Mouse (Mus musculus): ENCODE data around the gene Olfr986.
"Not testable (repeated sequence)": the region's sequence is repeated elsewhere in the genome, so short reads cannot be mapped to it uniquely, and the experiment has no call there.

Olfr986 gene

DNA sequence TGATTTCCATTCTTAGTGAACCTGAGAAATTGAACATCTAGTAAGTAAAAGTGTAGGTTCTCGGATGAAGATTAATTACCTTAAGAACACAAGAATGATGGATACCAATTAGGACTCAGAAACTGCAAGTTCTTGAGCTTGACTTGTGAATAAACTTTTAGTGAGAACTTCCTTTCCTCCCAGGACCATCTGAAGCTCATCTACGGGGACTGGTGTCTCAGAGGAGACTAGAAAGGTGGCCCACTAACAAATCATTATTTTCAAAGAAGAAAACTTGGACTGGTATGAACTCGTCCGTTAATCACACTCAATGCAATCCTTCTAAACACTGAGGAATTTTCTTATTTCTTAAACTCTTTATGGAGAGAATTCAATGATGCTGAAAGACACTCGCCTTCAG lies at the start of gene Olfr986:
Gene Olfr986 (plus strand): TSS at position 301 of the 400 bp plus-strand sequence.
- no peak for DNase-seq (ENCODE audit: inconsistent age in 2 of 2, low spot score in 1 of 2)

GRCm38 (mm10) chr9:40136987-40137688 lies 43.6 kb upstream of the Olfr986 start:
- DNase-seq (ENCODE audit: inconsistent age in 2 of 2, low spot score in 1 of 2), result no peak

- peak in 1 of 2 experiments; percentile 73 for DNase-seq (ENCODE audit: inconsistent age in 2 of 2, low spot score in 1 of 2)
Observed at GRCm38 (mm10) chr9:40139484-40139883, 41.2 kb upstream of the Olfr986 start.

DNA sequence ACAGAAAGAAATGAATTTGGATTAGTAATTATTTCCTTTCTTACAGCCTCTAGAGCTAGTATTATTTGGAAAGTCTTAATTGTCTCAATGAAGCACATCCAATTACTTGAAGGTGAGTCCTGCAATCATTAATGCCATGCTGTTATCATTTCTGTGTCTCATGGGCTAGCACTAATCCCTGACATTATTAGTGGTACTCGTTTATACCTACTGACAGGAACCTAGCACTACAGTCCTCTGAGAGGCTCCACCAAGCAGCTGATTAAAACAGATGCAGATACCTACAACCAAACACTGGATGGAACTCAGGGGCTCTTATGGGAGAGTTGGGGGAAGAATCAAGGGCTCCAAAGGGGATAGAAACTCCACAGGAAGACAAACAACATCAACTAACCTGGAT lies 39.2 kb upstream of the Olfr986 start:
- no peak for DNase-seq (ENCODE audit: inconsistent age in 2 of 2, low spot score in 1 of 2)

DNA sequence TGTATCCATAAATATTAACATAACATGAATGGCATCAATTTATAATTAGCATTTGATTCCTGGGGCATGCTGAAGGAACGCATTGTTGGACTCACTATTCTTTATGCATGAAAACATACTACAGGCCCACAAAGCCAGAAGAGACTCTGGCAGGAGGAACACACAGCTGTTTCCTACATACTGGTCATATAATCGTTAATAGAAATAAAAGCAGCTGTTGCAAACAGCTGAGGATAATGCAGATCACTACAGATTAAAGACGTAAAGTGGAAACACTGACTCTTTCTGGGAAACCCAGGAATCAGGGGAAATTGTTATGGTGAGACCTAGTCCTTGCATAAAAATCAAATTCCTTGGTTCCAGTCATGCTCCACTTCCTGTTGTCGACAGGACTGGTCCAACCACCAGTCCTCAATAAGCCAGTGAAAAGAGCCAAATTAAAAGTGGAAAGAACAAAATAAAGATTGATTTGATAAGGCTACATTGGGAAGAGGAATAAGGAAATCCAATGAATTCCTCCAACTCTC lies 25.5 kb upstream of the Olfr986 start:
- DNase-seq (ENCODE audit: inconsistent age in 2 of 2, low spot score in 1 of 2), result no peak

GRCm38 (mm10) chr9:40166446-40166845 lies 14.3 kb upstream of the Olfr986 start:
- DNase-seq (ENCODE audit: inconsistent age in 2 of 2, low spot score in 1 of 2), result no peak

GRCm38 (mm10) chr9:40177017-40177416 lies 3.7 kb upstream of the Olfr986 start:
- no peak for DNase-seq (ENCODE audit: inconsistent age in 2 of 2, low spot score in 1 of 2)

GRCm38 (mm10) chr9:40185166-40185565 lies 4.4 kb downstream of the Olfr986 start:
- not testable (repeated sequence) for DNase-seq (ENCODE audit: inconsistent age in 2 of 2, low spot score in 1 of 2)

- DNase-seq (ENCODE audit: inconsistent age in 2 of 2, low spot score in 1 of 2), result no peak
Observed at GRCm38 (mm10) chr9:40191086-40191876, 10.6 kb downstream of the Olfr986 start.

GRCm38 (mm10) chr9:40192098-40193038 lies 11.6 kb downstream of the Olfr986 start, which contains the start of gene Zfp202:
Gene Zfp202 (plus strand): TSS chr9:40192316.
- peak; percentile 93 to 97 for DNase-seq (ENCODE audit: inconsistent age in 2 of 2, low spot score in 1 of 2)

DNA sequence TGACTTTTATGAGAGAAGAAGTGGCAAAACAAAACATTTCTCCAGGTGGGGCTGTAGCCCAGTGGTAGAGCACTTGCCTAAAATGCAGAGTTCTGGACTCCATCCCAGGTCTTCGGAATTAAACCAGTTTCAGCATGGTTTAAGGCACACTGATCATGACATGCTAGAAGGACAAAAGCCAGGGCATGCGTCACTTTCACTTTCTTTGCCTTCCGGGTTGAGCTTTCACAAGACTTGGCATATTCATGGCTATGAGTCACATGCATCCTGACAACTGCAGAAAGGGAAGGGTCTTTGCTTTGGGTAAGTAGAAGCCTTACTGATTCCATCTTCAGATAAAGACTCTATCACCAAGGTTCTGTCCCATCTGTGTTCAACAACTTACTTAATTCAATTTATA lies 15.3 kb downstream of the Olfr986 start:
- peak; percentile 69 to 92 for DNase-seq (ENCODE audit: inconsistent age in 2 of 2, low spot score in 1 of 2)

DNA sequence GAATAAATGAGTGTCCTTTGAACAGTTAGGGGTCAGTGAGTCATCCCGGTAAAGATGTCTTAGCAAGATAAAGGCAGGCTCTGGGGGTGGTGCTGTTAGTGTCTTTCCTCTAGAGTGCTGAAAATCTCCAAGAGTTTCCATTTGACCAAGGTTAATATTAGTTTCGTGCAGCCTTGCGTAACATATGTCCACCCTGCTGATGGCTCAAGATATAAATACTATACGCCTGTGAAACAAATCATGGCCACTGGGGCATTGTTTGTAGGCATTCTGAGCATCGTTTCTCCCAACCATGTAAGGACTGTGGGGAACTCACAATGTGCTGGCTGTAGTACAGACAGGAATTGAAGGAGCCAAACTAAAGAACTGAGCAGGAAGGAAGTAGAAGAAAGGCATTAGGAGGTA lies 25.8 kb downstream of the Olfr986 start:
- peak in 1 of 2 experiments; percentile 47 for DNase-seq (ENCODE audit: inconsistent age in 2 of 2, low spot score in 1 of 2)

- no peak for DNase-seq (ENCODE audit: inconsistent age in 2 of 2, low spot score in 1 of 2)
Observed at GRCm38 (mm10) chr9:40210744-40211143, 30.0 kb downstream of the Olfr986 start.

- DNase-seq (ENCODE audit: inconsistent age in 2 of 2, low spot score in 1 of 2), result no peak
Observed at GRCm38 (mm10) chr9:40214058-40214457, 33.3 kb downstream of the Olfr986 start.

DNA sequence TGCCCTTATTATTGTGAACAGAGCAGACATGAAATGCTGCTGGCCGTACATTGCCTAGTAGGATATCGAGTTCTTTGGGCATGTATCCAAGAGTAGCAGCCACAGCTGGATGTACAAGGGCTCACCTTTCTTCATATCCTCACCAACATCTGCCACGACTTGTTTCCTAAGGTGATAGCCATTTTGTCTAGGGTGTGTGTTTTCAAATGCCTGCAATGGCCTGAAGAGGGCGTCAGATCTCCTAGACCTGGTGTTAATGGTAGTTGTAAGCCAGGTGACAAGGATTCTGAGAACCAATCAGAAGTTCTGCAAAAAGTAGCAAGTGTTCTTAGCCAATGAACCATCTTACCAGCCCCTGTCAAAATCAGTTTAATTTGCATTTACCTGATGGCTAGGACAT lies 35.9 kb downstream of the Olfr986 start:
- no peak for DNase-seq (ENCODE audit: inconsistent age in 2 of 2, low spot score in 1 of 2)

- peak in 1 of 2 experiments; percentile 28 for DNase-seq (ENCODE audit: inconsistent age in 2 of 2, low spot score in 1 of 2)
Observed at GRCm38 (mm10) chr9:40224289-40224688, 43.6 kb downstream of the Olfr986 start.

DNA sequence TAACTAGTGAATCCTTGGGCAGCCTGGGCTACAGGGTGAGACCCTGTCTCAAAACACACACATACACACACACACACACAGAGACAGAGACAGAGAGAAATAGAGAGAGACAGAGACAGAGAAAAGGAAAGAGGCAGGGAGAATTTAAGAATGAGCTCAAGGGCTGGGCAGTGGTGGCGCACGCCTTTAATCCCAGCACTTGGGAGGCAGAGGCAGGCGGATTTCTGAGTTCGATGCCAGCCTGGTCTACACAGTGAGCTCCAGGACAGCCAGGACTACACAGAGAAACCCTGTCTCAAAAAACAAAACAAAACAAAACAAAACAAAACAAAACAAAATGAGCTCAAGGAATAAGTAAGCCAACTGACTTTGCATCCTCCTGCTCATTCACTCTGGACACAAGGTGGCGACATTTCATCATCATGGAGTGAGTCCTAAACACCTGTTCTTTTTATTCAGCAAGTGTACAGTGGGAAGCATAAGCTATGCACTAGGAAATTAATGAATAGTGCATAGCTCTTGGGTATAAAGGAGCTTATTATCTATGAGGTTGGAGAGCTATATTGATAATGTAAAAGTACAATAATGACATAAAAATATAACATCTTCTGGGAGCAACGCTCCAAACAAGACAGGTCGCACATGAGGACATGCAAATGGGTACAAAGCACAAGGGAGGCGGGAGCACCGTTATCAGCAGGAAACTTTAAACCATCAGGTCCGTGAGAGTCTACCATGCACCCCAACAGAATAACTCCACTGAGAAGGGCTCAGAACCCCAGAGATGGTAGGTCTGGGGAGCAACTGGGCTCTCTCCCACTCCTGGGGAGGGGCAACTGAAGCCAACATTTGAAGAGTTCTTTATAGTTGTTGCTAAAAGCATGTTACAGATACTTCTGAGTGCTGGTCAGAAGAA lies 47.4 kb downstream of the Olfr986 start:
- peak; percentile 30 to 73 for DNase-seq (ENCODE audit: inconsistent age in 2 of 2, low spot score in 1 of 2)

GRCm38 (mm10) chr9:40228804-40229331 lies 48.1 kb downstream of the Olfr986 start:
- DNase-seq (ENCODE audit: inconsistent age in 2 of 2, low spot score in 1 of 2), result no peak

- DNase-seq (ENCODE audit: inconsistent age in 2 of 2, low spot score in 1 of 2), result no peak
Observed at GRCm38 (mm10) chr9:40229479-40229878, 48.8 kb downstream of the Olfr986 start.

DNA sequence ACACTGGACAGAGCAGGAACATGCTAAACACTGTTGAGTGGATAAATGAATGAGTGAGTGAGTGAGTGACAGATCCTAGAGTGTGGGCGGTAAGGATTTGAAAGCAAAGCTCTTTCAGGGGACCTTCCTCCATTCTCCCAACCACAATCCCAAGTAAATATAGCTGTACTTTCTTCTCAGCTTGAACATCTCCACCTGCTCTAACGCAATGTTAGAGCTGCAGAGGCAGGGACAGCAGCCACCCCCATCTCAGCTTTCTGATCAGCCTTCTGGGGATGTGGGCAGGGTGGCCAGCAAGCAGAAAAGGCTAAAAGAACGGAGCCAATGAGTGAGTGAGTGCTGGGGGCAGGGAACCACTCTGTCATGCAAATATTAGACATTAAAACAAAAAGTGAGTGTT lies 50.3 kb downstream of the Olfr986 start:
- DNase-seq (ENCODE audit: inconsistent age in 2 of 2, low spot score in 1 of 2), result no peak
